Mouse (Mus musculus) neural tube, embryonic 10.5 days (tissue): ENCODE results near the gene 1700001C19Rik.

Experiments used
- DNase-seq: peaks from one replicate; pipeline ENCODE4 v3.0.0-alpha.2; 2017; ENCODE audit warnings: low spot score; ENCODE audit errors: extremely low spot score

The 1700001C19Rik gene

DNA sequence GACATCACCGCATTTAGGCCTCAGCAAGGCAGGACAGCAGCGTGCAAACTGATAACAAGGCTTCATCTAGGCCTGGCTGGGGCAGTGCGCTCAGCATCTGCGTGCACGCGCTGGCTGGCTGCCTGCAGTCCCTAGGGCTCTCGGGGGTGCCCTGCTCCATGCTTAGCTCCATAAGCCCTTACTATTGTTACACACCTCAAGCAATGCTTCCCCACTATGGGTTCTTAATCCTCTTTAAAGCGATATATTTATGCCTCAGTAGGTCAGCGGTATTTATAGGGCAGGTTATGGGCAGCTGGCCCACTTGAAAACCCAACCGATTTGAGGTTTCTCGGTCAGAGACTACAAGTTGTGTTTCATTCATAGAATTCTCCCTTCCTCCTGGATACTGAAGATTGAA, 55.3 kb downstream of the 1700001C19Rik start:
- DNase-seq = no peak

- no peak for DNase-seq
Observed at GRCm38 (mm10) chr17:47378133-47378532, 59.0 kb downstream of the 1700001C19Rik start.

- DNase-seq = no peak
Observed at GRCm38 (mm10) chr17:47376779-47377280, 60.3 kb downstream of the 1700001C19Rik start.

DNA sequence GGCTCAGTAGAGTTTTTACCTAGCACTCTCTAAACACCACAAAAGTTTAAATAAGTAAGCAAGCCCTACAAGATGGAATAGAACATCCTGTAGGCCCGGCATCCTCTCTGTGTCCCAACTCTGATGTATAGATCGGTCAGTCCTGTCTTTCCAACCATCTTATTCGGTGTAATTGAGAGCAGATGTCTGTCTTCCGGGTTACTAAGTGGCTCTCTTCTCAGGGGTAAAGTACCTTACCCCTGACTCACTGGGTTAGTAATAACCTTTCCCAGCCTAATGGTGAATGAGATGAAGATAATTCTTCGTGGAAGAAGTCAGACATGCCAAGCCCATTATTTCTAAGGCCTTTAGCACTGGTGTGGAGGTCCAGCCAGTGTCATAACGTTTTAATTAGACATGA, 63.2 kb downstream of the 1700001C19Rik start:
- DNase-seq = no peak

DNA sequence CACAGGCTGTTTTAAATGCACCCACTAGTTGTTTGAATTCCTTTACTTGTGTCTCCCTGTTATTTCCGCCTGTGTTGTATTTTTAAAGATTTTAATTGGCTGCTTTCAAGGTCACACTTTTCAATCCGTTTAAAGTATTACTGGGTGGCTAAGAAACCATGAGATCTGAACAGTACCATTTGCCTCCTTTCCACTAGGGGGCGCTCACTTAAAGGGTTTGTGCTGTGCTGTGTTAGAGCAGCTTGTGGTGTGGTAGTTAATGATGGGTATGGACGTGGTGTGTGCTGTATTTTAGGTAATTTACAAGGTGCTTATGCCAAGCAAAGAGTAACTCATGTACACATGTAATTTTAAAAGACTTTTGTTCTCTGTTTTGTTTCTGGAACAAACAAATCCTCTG, 65.7 kb downstream of the 1700001C19Rik start:
- DNase-seq = peak; percentile 58

- no peak for DNase-seq
Observed at GRCm38 (mm10) chr17:47369087-47369443, 68.1 kb downstream of the 1700001C19Rik start.

- DNase-seq = peak; percentile 88
Observed at GRCm38 (mm10) chr17:47368401-47369086, 68.6 kb downstream of the 1700001C19Rik start, which contains the start of gene Mrps10. Mrps10 (plus strand) TSS chr17:47368887.
